Mouse (Mus musculus) spleen, embryonic (tissue): Measurements from ENCODE around the gene Cd302.

ENCODE experiments used
- CTCF ChIA-PET: fragments of 350-600 bp; sonication (Branson Sonifier 250); formaldehyde crosslinking; loops from one replicate; lab custom pipeline; 2022; lab: Charles Lee

Cd302 gene

GRCm38 (mm10) chr2:60256751-60257150, 27.5 kb downstream of the Cd302 start:
- CTCF ChIA-PET, result no interaction called here

GRCm38 (mm10) chr2:60253506-60253905, 30.8 kb downstream of the Cd302 start:
- CTCF ChIA-PET, result no interaction called here

DNA sequence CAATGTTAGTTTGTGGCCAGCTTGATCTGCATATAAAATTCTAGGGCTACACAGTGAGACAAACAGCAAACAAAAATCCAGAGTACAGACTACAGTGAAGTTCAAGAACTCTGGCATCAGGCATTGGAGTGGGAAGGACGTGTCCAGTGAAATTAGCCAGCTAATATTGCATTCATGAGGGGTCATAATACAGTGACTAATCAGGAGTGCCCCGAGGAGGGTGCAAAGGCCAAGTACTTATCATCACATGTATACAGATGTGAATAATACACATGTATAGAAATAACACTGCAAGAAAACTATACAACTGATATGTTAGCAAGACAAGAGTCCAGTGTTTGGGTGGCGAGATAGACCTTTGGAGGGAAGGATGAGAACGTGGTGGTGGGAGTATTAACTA, 31.5 kb downstream of the Cd302 start:
- CTCF ChIA-PET, result interaction anchor here (0.6 kb wide), 1 partner anchor 231 kb away, joined by 9 read pairs; no protein-coding TSS in a partner anchor

GRCm38 (mm10) chr2:60234506-60234905, 49.8 kb downstream of the Cd302 start:
- CTCF ChIA-PET, result no interaction called here

DNA sequence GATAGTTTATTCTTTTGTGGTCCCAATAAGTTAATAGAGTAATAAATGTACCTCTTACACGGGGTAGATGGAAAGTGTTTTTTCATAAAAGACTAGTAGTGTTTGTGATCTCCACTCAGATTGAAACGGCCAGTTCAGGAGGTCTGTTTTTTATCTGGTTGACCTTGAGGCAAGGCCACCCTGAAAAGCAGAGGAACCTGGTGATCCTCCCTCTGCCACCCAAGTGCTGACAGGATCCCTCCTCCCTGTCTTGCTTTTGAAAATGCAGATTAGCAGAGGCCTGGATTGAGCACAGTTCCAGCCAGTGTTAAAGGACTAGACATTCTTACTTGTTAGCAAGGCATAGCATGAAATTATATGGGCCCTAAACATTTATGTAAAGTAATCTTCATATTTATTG, 51.1 kb downstream of the Cd302 start:
- CTCF ChIA-PET, result interaction anchor here (1.0 kb wide), 1 partner anchor 14 kb away, joined by 6 read pairs; no protein-coding TSS in a partner anchor

GRCm38 (mm10) chr2:60230361-60230760, 53.9 kb downstream of the Cd302 start:
- CTCF ChIA-PET, result no interaction called here

- CTCF ChIA-PET, result no interaction called here
Observed at GRCm38 (mm10) chr2:60228470-60228869, 55.8 kb downstream of the Cd302 start.

- CTCF ChIA-PET, result no interaction called here
Observed at GRCm38 (mm10) chr2:60223489-60223888, 60.8 kb downstream of the Cd302 start.

GRCm38 (mm10) chr2:60221954-60222353, 62.3 kb downstream of the Cd302 start:
- CTCF ChIA-PET, result no interaction called here

DNA sequence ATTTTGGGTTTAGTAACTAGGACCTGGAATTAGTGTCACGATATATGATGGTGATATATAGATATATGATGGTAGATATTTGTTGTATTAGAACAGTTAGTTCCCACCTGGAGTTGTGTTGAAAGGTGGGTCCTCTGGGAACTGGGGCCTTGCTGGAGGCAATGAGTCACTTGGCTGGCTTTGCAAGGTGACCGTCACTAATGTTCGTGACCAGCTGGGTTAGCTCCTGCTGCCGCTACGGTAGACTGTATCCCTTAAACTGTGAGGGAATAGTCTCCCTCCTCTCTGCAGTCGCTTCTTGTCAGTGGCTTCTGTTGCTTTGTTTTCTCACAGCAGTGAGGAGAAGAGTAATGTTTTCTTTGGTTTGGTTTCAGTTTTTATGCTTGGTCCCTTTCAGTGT, 63.1 kb downstream of the Cd302 start:
- CTCF ChIA-PET, result no interaction called here

DNA sequence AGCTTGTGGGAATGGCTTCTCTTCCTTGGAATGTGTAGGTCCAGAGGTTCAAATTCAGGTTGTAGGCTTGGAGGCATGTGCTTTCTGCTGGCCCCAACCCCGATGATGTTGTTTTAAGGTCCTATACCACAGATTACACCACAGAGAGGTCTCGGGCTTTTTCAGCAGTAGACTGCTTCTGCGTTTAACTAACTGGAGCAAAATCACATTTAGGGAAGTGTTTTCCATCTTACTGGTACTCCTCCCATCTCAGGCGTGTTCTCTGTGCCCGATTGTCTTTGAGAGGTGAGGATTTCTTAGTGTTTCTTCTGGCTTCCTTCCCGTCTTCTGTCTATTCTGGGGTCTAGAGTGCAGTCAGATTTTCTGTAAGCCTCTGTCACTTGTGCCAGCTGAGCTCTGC, 66.7 kb downstream of the Cd302 start:
- CTCF ChIA-PET, result no interaction called here

DNA sequence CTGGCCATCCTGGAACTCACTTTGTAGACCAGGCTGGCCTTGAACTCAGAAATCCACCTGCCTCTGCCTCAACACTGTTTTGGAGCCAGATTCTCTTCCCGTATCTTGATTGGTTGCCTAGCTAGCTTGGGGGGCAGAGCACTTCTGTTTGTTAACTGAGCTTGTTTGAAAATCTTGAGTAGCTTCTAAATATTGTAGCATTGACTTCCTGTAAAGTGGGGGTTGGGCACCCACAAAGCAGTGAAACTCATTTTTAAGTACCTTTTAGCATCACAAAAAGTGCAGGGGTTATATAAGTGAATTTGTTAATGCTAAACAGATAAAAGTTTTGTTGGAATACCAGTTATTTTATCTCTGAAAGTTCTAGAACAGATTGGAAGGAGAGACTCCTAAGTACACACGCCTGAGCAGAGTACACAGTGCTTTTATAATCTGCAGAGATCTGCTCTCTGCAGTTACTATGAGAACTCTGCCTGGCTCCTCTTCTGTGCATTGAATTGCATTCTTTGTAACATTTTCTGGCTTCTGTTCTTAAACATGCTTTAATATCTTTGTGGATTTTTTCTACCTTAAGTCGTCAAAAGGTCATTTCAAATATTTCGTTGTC, 67.6 kb downstream of the Cd302 start:
- CTCF ChIA-PET, result no interaction called here

DNA sequence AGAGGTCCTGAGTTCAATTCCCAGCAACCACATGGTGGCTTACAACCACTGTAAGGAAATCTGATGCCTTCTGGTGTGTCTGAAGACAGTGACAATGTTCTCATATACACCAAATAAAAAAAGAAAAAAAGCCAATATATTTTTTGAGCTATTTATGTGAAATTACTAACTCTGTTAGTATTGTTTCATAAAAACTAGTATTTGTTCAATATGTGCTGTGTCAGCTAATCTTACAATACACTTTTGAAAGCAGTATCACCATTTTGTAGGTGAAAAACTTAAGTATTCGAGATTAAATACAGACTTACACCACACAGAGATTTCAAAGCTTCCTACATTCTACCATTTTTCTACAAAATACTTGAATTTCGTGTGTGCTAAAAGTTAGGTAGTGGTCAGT, 69.6 kb downstream of the Cd302 start:
- CTCF ChIA-PET, result no interaction called here

DNA sequence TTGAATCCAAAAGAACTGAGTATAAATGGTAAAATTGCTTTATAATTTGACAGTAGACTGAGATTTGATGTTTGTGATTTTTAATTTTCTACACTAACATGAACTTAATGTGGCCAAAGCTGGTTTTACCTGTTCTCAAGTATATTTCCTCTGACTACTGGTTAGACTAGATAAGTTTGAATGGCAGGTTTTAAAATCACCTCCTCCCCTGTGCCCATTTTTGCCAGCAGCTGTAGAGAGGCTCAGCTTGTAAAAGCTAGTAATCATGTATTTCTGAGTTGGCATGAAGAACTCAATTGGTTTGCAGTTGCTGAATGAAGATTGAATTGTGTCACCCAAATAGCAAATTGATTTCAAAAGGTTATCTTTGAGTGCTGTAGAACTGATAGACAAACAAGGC, 71.8 kb downstream of the Cd302 start:
- CTCF ChIA-PET, result no interaction called here

DNA sequence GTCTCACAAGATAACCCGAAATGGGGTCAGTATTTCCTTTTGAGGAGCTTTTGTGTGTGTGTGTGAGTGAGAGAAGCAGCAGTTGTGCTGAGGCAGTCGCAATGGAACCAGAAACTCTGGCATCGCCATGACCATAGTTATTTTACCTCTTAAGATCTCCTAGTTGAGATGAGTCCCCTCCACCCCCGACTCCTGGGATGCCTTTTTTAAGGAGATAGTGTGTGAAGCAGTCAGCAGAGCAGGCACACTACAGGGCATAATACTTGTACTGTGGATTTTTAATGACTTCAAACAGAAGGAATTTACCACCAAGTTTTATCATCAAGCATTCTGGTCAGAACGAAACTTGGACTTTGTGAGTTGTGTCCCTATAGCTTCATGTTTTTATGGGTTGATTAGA, 73.5 kb downstream of the Cd302 start:
- CTCF ChIA-PET, result interaction anchor here (0.6 kb wide), 2 partner anchors 30 to 238 kb away, joined by 4 read pairs; no protein-coding TSS in a partner anchor

DNA sequence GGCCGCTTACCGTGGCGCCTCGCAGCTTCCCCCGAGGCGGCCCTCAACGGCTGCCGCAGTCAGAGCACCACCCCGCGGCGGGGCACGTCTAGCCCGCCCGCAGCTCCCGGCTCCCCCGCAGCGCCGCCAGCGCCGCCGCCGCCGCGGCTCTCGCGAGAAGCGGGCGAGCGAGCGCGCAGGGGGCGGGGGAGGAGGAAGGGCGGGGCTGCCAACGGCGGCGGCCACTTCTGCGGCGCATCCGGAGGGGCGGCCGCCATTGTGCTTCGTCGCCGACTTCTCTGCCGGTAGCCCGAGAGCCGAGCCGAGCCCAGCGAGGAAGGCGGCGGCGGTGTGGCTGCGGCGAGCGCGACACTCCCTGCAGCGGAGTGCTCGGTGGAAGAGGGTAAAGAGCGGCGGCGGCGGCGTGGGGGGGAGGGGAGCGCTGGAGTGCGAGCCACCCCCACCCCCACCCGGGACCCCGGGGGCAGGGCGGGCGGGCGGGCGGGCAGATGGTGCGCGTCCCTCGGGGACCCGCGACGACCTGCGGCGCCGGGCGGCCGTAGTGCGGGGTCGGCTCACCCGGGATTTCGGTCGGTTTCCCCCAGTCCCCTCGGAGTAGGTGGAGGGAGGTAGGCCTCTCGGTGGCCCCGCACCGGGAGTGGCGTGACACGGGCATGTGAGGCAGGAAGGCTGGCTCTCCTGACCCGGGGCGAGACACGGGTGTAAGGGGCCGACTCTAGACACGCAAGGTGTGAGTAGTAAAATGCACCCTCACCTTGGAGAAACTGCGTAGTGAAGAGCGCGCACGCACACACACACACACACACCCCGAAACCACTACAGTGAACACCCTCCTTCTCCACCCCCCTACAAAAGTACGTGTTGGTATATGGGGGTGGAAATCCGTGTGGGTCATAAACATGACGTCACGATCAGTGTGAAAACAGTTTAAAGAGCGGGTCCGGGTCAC, 74.3 kb downstream of the Cd302 start, which contains the start of the genes Baz2b and March7:
Gene Baz2b, minus strand, starts transcription at position 137 of the 949 bp plus-strand sequence.
Gene March7, plus strand, starts transcription at position 185 of the 949 bp plus-strand sequence.
- CTCF ChIA-PET, result no interaction called here

GRCm38 (mm10) chr2:60209122-60209611, 75.1 kb downstream of the Cd302 start:
- CTCF ChIA-PET, result no interaction called here

DNA sequence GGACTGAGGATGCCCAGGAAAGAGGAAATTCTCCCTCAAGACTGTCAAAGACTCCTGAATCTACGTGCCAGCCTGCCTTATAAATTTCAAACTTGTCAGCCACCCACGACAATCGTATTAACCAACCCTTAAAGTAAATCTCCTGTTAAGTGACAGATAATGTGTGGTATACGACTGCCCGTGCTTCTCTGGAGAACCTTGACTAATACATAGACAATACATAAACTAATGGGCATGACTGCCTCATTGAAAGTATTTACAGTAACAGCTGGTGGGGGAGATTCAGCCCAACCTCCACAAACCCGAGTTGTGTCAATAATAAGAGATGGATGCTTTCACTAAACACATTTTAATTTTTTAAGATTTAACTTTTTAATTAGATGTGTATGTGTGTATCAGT, 78.5 kb downstream of the Cd302 start:
- CTCF ChIA-PET, result no interaction called here

- CTCF ChIA-PET, result no interaction called here
Observed at GRCm38 (mm10) chr2:60204162-60204561, 80.1 kb downstream of the Cd302 start.

- CTCF ChIA-PET, result no interaction called here
Observed at GRCm38 (mm10) chr2:60203733-60204132, 80.6 kb downstream of the Cd302 start.

DNA sequence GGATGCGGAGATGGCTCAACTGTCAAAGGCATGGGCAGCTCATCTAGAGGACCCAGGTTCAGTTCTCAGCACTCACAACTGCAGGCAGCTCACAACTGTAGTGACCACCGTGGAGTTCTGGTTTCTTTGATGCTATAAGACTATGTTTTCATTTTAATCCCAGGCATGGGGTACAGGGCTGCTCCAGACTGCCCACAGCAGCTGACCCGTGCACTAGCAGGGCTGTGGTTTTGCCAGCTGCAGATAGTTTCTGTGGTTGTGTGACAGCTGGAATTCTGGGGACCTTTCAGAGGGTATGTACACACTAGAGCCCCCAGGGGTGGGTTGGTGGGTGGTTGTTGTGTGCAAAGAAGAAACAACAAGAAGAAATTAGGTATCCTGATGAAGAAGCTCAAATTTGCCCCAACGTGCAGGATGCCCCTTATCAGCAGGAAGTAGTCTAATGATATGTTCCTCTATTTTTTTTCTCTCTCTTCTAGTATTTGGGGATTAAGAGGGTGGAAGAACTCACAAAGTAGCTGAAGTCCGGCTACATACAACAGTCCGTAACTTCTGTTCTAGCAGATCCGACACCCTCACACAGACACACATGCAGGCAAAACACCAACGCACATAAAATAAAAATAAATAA, 81.3 kb downstream of the Cd302 start:
- CTCF ChIA-PET, result interaction anchor here (0.6 kb wide), 1 partner anchor 126 kb away, joined by 4 read pairs; no protein-coding TSS in a partner anchor
